Mouse (Mus musculus): ENCODE measurements around the gene Slfn14. TPM values are rescaled to one million over a fixed set of nuclear protein-coding genes. Genes with fewer than 3 reads are reported as not detected.
A peak's percentile ranks its signal among the peaks of the same experiment; 100 is the strongest.
"Not testable (repeated sequence)": the region's sequence is repeated elsewhere in the genome, so short reads cannot be mapped to it uniquely, and the experiment has no call there.

Slfn14 gene
- polyA plus RNA-seq, 1 experiment, result 1.4 TPM

GRCm38 (mm10) chr11:83263146-83263545, 23.4 kb downstream of the Slfn14 start:
- Histone ChIP-seq H3K4me3 (replicated peaks) (no peak overlapping the region), H3K4me1 (peaks cover 30% of the 10 kb centered on the region), H3K36me3 (replicated peaks; ENCODE audit: low read length) (peaks cover 31% of the 10 kb centered on the region), H3K9me3 (no peaks in the 10 kb centered on the region), H3K27me3 (replicated peaks) (no peaks in the 10 kb centered on the region)
- no peak for TF ChIP-seq GATA1 (IDR thresholded peaks at IDR 0.05; ENCODE audit: borderline replicate concordance, low read length)
- no peak for TF ChIP-seq FLI1 (IDR thresholded peaks at IDR 0.05; ENCODE audit: low read length)

GRCm38 (mm10) chr11:83262673-83263072, 23.9 kb downstream of the Slfn14 start:
- no peaks in the 10 kb centered on the region for H3K9me3 ChIP-seq
- TF ChIP-seq GATA1 (IDR thresholded peaks at IDR 0.05; ENCODE audit: borderline replicate concordance, low read length) (no peak), FLI1 (IDR thresholded peaks at IDR 0.05; ENCODE audit: low read length) (no peak)
- H3K27me3 ChIP-seq (replicated peaks), result no peaks in the 10 kb centered on the region
- no peak overlapping the region for H3K4me3 ChIP-seq (replicated peaks)
- peaks cover 31% of the 10 kb centered on the region for H3K36me3 ChIP-seq (replicated peaks; ENCODE audit: low read length)
- peaks cover 30% of the 10 kb centered on the region for H3K4me1 ChIP-seq

GRCm38 (mm10) chr11:83257211-83257610, 29.3 kb downstream of the Slfn14 start:
- H3K9me3 ChIP-seq; H3K27me3 ChIP-seq (replicated peaks); H3K4me3 ChIP-seq (replicated peaks); H3K4me1 ChIP-seq: not testable (repeated sequence)
- peaks cover 45% of the 10 kb centered on the region for H3K36me3 ChIP-seq (replicated peaks; ENCODE audit: low read length)

- peaks cover 70% of the 10 kb centered on the region for H3K36me3 ChIP-seq (replicated peaks; ENCODE audit: low read length)
- no peaks in the 10 kb centered on the region for H3K9me3 ChIP-seq
- peaks cover 18% of the 10 kb centered on the region for H3K4me1 ChIP-seq
- H3K27me3 ChIP-seq (replicated peaks), result no peaks in the 10 kb centered on the region
- no peak for TF ChIP-seq GATA1 (IDR thresholded peaks at IDR 0.05; ENCODE audit: borderline replicate concordance, low read length)
- TF ChIP-seq FLI1 (IDR thresholded peaks at IDR 0.05; ENCODE audit: low read length), result no peak
- no peak overlapping the region for H3K4me3 ChIP-seq (replicated peaks)
Observed at GRCm38 (mm10) chr11:83239811-83240210, 46.7 kb downstream of the Slfn14 start.

GRCm38 (mm10) chr11:83238389-83238788, 48.1 kb downstream of the Slfn14 start:
- peaks cover 18% of the 10 kb centered on the region for H3K4me1 ChIP-seq
- peaks cover 57% of the 10 kb centered on the region for H3K36me3 ChIP-seq (replicated peaks; ENCODE audit: low read length)
- H3K27me3 ChIP-seq (replicated peaks), result no peaks in the 10 kb centered on the region
- H3K9me3 ChIP-seq, result no peaks in the 10 kb centered on the region
- no peak overlapping the region for H3K4me3 ChIP-seq (replicated peaks)
- TF ChIP-seq FLI1 (IDR thresholded peaks at IDR 0.05; ENCODE audit: low read length) (no peak), GATA1 (IDR thresholded peaks at IDR 0.05; ENCODE audit: borderline replicate concordance, low read length) (no peak)

GRCm38 (mm10) chr11:83237390-83237789, 49.1 kb downstream of the Slfn14 start:
- not testable (repeated sequence) for H3K4me3 ChIP-seq (replicated peaks); H3K27me3 ChIP-seq (replicated peaks); H3K9me3 ChIP-seq
- Histone ChIP-seq H3K4me1 (peaks cover 18% of the 10 kb centered on the region), H3K36me3 (replicated peaks; ENCODE audit: low read length) (peaks cover 47% of the 10 kb centered on the region)

GRCm38 (mm10) chr11:83233621-83234020, 52.9 kb downstream of the Slfn14 start:
- H3K9me3 ChIP-seq; H3K27me3 ChIP-seq (replicated peaks); H3K4me3 ChIP-seq (replicated peaks): not testable (repeated sequence)
- Histone ChIP-seq H3K4me1 (peaks cover 34% of the 10 kb centered on the region), H3K36me3 (replicated peaks; ENCODE audit: low read length) (peaks cover 41% of the 10 kb centered on the region)

GRCm38 (mm10) chr11:83230966-83231365, 55.6 kb downstream of the Slfn14 start:
- H3K36me3 ChIP-seq (replicated peaks; ENCODE audit: low read length), result peaks cover 49% of the 10 kb centered on the region
- H3K4me1 ChIP-seq, result peaks cover 43% of the 10 kb centered on the region
- TF ChIP-seq GATA1 (IDR thresholded peaks at IDR 0.05; ENCODE audit: borderline replicate concordance, low read length), result no peak
- no peak for TF ChIP-seq FLI1 (IDR thresholded peaks at IDR 0.05; ENCODE audit: low read length)
- no peaks in the 10 kb centered on the region for H3K9me3 ChIP-seq
- no peak overlapping the region for H3K4me3 ChIP-seq (replicated peaks)
- no peaks in the 10 kb centered on the region for H3K27me3 ChIP-seq (replicated peaks)

GRCm38 (mm10) chr11:83227926-83228723, 58.4 kb downstream of the Slfn14 start:
- Histone ChIP-seq H3K4me3 (replicated peaks) (no peak overlapping the region), H3K27me3 (replicated peaks) (no peaks in the 10 kb centered on the region), H3K4me1 (peaks cover 57% of the 10 kb centered on the region), H3K36me3 (replicated peaks; ENCODE audit: low read length) (peaks cover 55% of the 10 kb centered on the region), H3K9me3 (no peaks in the 10 kb centered on the region)
- TF ChIP-seq GATA1 (IDR thresholded peaks at IDR 0.05; ENCODE audit: borderline replicate concordance, low read length), result no peak
- TF ChIP-seq FLI1 (IDR thresholded peaks at IDR 0.05; ENCODE audit: low read length), result no peak

GRCm38 (mm10) chr11:83225371-83225960, 61.1 kb downstream of the Slfn14 start:
- peak overlapping the region; percentile 94 for H3K4me3 ChIP-seq (replicated peaks)
- no peaks in the 10 kb centered on the region for H3K9me3 ChIP-seq
- H3K4me1 ChIP-seq, result peaks cover 72% of the 10 kb centered on the region
- H3K36me3 ChIP-seq (replicated peaks; ENCODE audit: low read length), result peaks cover 46% of the 10 kb centered on the region
- no peaks in the 10 kb centered on the region for H3K27me3 ChIP-seq (replicated peaks)
- TF ChIP-seq GATA1 (IDR thresholded peaks at IDR 0.05; ENCODE audit: borderline replicate concordance, low read length) (no peak), FLI1 (IDR thresholded peaks at IDR 0.05; ENCODE audit: low read length) (no peak)

Other genes with a start within 250 kb of the Slfn14 start
- 9.0 TPM in 1 of 2 replicates, not detected in the other for gene Slfn2, start 221.6 kb downstream of the Slfn14 start, polyA plus RNA-seq (2012; ENCODE audit: insufficient read depth, low replicate concordance)
- 0.28 TPM in 1 of 2 replicates, not detected in the other for gene Slfn1, start 169.9 kb downstream of the Slfn14 start, polyA plus RNA-seq (2012; ENCODE audit: insufficient read depth, low replicate concordance)
- 0.03 TPM in 1 of 2 replicates, not detected in the other for gene Slfn4, start 111.5 kb downstream of the Slfn14 start, polyA plus RNA-seq (2012; ENCODE audit: insufficient read depth, low replicate concordance)
- gene Slfn3, start 95.4 kb downstream of the Slfn14 start, polyA plus RNA-seq (2012; ENCODE audit: insufficient read depth, low replicate concordance), result 0.07 TPM in 1 of 2 replicates, not detected in the other
- gene Ap2b1, start 12.3 kb upstream of the Slfn14 start, polyA plus RNA-seq (2012; ENCODE audit: insufficient read depth, low replicate concordance), result 3.7 and 13.6 TPM in 2 replicates
- 2.2 and 9.8 TPM in 2 replicates for gene Pex12, start 15.9 kb upstream of the Slfn14 start, polyA plus RNA-seq (2012; ENCODE audit: insufficient read depth, low replicate concordance)
- 0.17 and 1.7 TPM in 2 replicates for gene Rasl10b, start 122.4 kb upstream of the Slfn14 start, polyA plus RNA-seq (2012; ENCODE audit: insufficient read depth, low replicate concordance)
- gene Gas2l2, start 142.7 kb upstream of the Slfn14 start, polyA plus RNA-seq (2012; ENCODE audit: insufficient read depth, low replicate concordance), result not detected in 2 replicates
- gene 1700020L24Rik, start 151.0 kb upstream of the Slfn14 start, polyA plus RNA-seq (2012; ENCODE audit: insufficient read depth, low replicate concordance), result 2.3 TPM in 1 of 2 replicates, not detected in the other
- gene Mmp28, start 176.3 kb upstream of the Slfn14 start, polyA plus RNA-seq (2012; ENCODE audit: insufficient read depth, low replicate concordance), result 1.3 TPM in 1 of 2 replicates, not detected in the other
- 8.7 and 97.3 TPM in 2 replicates for gene Taf15, start 186.4 kb upstream of the Slfn14 start, polyA plus RNA-seq (2012; ENCODE audit: insufficient read depth, low replicate concordance)
- gene Heatr9, start 235.4 kb upstream of the Slfn14 start, polyA plus RNA-seq (2012; ENCODE audit: insufficient read depth, low replicate concordance), result not detected in 2 replicates
- gene Ccl5, start 243.8 kb upstream of the Slfn14 start, polyA plus RNA-seq (2012; ENCODE audit: insufficient read depth, low replicate concordance), result 10.7 TPM in 1 of 2 replicates, not detected in the other

All from megakaryocyte, embryonic 14.5 days (primary cell).